Mouse (Mus musculus) C2C12 (cell line): ENCODE measurements around the gene Pdss2. TPM values are rescaled to one million over a fixed set of nuclear protein-coding genes. Genes with fewer than 3 reads are reported as not detected.

Experiments used
- H3K27me3 ChIP-seq: one replicate; pipeline ENCODE4 v1.6.1; 2011; ENCODE audit not compliant: control insufficient read depth, insufficient read depth, insufficient read length
- H3K36me3 ChIP-seq: one replicate; pipeline ENCODE4 v1.6.1; 2011; ENCODE audit not compliant: control insufficient read depth, insufficient read depth
- H3K4me3 ChIP-seq: one replicate; pipeline ENCODE4 v1.5.1; 2011; ENCODE audit warnings: mild to moderate bottlenecking, control low read depth; ENCODE audit not compliant: poor library complexity, insufficient read depth, severe bottlenecking
- H3K79me2 ChIP-seq: one replicate; pipeline ENCODE4 v1.6.1; 2011; ENCODE audit not compliant: control insufficient read depth, insufficient read depth
- H3K79me3 ChIP-seq: one replicate; pipeline ENCODE4 v1.6.1; 2011; ENCODE audit warnings: low read depth, control low read depth
- H3ac ChIP-seq: one replicate; pipeline ENCODE3; 2011; ENCODE audit warnings: low read depth; ENCODE audit not compliant: control insufficient read depth, insufficient read length
- CEBPB ChIP-seq: IDR thresholded peaks from one replicate; pipeline ENCODE4 v1.6.1; 2011; ENCODE audit warnings: low read depth, mild to moderate bottlenecking, control low read depth, moderate library complexity
- CTCF ChIP-seq: IDR thresholded peaks from one replicate; pipeline ENCODE4 v1.5.1; 2011; ENCODE audit not compliant: control insufficient read depth, insufficient read depth, insufficient read length
- FOSL1 ChIP-seq: IDR thresholded peaks from one replicate; pipeline ENCODE4 v1.8.0; 2011; ENCODE audit warnings: mild to moderate bottlenecking, low read length; ENCODE audit not compliant: poor library complexity, insufficient read depth, severe bottlenecking
- MAX ChIP-seq: IDR thresholded peaks from one replicate; pipeline ENCODE4 v1.6.1; 2011; ENCODE audit warnings: mild to moderate bottlenecking, control low read depth
- MYOD1 ChIP-seq: IDR thresholded peaks from one replicate; pipeline ENCODE4 v1.6.1; 2011; ENCODE audit warnings: low read depth; ENCODE audit not compliant: control insufficient read depth, insufficient read length
- MYOG ChIP-seq: IDR thresholded peaks from one replicate; pipeline ENCODE4 v1.6.1; 2011; ENCODE audit not compliant: control insufficient read depth, insufficient read length; ENCODE audit errors: extremely low read depth
- USF1 ChIP-seq: IDR thresholded peaks from one replicate; pipeline ENCODE4 v1.6.1; 2011; ENCODE audit warnings: low read depth, mild to moderate bottlenecking, control low read depth, moderate library complexity
- polyA plus RNA-seq: library from polyadenylated mRNA; unstranded; fragments of >200 nt; fragmentation: generic; extraction: Trizol; gene quantifications from one replicate; pipeline ENCODE4 v1.2.1, GENCODE M21; 2012; ENCODE audit warnings: missing spikeins

Gene Pdss2
- polyA plus RNA-seq, 1 experiment = 7.5 TPM

DNA sequence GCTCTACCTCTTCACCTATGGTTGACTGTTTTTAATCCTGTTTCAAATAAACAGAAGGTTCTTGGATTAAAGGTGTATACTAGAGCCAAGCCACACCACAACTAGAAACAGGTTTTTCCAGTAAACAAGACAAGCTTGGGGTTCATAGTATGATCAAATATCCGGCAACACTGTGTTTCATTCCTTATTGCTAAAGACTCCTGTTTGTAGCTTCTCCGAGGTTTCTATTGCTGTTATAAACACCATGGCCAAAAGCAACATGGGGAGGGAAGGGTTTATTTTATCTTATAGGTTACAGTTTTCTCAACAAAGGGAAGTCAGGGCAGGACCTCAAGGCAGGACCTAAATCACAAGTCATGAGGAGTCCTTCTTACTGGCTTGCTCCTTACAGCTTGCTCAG, 8.0 kb downstream of the Pdss2 start:
- H3K27me3 ChIP-seq = no peaks in the 10 kb centered on the region
- H3K79me2 ChIP-seq = peaks cover 50% of the 10 kb centered on the region
- H3K4me3 ChIP-seq = no peak overlapping the region
- no peaks in the 10 kb centered on the region for H3K36me3 ChIP-seq
- no peak for TF ChIP-seq MYOG
- TF ChIP-seq CTCF = no peak
- TF ChIP-seq MYOD1 = no peak
- TF ChIP-seq MAX = no peak
- TF ChIP-seq CEBPB = no peak
- TF ChIP-seq FOSL1 = no peak
- TF ChIP-seq USF1 = no peak
- H3K79me3 ChIP-seq = peaks cover 9% of the 10 kb centered on the region
- no peak overlapping the region for H3ac ChIP-seq

DNA sequence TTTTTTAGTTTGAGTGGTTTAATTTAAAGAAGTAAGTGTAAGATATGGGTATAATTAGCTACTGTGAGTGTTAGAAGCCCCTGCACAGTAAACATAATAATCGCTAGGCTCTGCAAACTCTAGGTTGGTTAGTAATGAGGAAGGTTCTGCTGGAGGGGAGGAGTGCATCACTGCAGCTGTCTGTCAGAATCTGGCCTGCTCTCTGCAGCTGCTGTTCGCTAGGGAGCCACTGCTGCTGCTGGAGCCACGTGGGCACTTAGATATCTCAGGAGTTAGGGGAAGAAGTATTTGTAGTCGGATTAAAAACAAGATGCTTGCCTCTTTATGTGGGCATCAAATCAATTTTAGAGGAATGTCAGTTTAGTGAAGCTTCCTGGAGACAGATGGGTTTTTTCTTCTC, 13.2 kb downstream of the Pdss2 start:
- peaks cover 7% of the 10 kb centered on the region for H3K79me3 ChIP-seq
- no peaks in the 10 kb centered on the region for H3K27me3 ChIP-seq
- TF ChIP-seq MAX (no peak), MYOG (no peak), FOSL1 (no peak), CTCF (no peak), CEBPB (no peak), USF1 (no peak), MYOD1 (no peak)
- no peak overlapping the region for H3K4me3 ChIP-seq
- peaks cover 33% of the 10 kb centered on the region for H3K79me2 ChIP-seq
- no peak overlapping the region for H3ac ChIP-seq
- H3K36me3 ChIP-seq = no peaks in the 10 kb centered on the region

DNA sequence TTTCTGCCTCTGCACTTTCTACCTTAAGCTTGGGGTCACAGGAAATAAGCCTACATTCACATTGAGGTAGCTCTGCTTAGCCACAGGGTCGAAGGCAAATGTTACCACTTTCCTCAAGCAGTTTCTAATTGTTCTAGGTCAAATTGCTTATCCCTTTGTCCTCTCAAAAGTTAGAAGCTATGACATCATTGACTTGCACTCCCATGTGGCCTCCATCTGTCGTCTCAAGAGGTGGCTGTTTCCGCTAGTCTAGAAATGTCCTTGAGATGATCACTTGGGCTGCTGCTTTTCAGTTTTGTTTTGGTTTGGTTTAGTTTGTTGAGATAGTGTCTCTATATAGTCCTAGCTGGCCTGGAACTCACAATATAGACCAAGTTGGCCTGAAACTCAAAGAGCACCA, 13.7 kb downstream of the Pdss2 start:
- Histone ChIP-seq H3ac (no peak overlapping the region), H3K79me2 (peaks cover 33% of the 10 kb centered on the region), H3K4me3 (no peak overlapping the region), H3K79me3 (peaks cover 4% of the 10 kb centered on the region), H3K27me3 (no peaks in the 10 kb centered on the region), H3K36me3 (no peaks in the 10 kb centered on the region)
- TF ChIP-seq CTCF = no peak

DNA sequence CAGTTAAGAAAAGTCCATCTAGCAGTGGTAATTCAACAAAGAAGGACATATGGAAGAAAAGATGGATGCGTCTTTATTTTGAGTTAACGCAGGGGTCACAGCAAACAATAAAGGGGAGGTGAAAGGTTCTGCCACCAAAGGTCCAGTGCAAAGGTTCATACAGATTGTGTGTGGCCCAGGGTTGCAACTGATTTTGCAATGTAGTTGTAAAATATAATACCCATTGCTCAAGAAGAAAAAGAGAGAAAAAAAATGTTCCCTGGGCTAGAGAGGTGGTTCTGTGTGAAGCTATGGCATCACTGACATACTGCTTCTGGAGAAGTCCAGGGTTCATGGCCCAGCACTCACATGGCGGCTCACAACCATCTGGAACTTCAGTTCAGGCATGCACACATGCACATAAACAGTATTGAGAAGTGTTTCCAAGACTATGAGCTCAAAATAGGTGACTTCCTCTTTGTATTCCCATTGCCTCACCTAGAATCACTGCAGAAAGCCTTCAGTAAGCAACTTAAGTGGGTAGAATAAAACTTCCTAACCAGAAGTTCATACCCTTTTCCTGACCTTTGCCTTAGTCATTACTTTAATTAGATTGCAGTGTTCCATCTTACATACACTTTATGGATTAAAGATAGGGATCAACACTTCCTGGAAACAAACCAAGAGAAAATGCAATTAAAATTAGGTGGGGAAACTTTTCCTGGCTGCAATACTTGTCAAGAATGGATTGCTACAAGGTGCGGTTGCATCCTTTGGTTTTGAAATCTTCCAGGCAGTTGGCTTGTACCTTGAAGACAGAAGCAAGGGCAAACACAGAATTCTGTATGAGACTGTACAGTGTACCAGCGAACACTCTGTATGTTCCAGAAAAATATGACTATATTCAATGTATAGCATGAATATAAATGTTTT, 14.7 kb downstream of the Pdss2 start:
- TF ChIP-seq MYOG (no peak), MAX (no peak), FOSL1 (no peak), MYOD1 (no peak), CTCF (no peak), USF1 (no peak), CEBPB (no peak)
- H3K79me3 ChIP-seq = peaks cover 2% of the 10 kb centered on the region
- H3K36me3 ChIP-seq = no peaks in the 10 kb centered on the region
- H3K79me2 ChIP-seq = peaks cover 30% of the 10 kb centered on the region
- H3K27me3 ChIP-seq = no peaks in the 10 kb centered on the region
- no peak overlapping the region for H3K4me3 ChIP-seq
- H3ac ChIP-seq = no peak overlapping the region

DNA sequence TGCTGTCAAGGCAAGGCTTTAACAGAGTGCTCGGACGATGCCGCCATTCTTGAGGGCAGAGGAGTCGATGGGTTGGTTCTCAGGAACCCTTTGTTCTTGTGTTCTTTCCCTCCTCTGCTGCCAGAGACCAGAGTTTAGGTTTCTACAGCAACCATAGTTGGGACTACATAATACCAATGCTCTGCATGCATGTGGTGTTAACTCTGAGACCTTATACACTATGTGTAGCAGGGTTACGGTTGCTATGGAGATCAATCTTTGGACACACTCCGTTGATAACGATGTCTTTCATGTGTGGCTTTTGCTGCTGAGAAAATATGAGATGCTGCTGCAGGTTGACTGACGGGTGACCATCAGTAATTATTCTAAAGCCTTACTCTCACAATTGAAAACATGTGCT, 20.9 kb downstream of the Pdss2 start:
- H3K79me2 ChIP-seq = peaks cover 4% of the 10 kb centered on the region
- H3K4me3 ChIP-seq = no peak overlapping the region
- TF ChIP-seq FOSL1 = no peak
- no peak for TF ChIP-seq MYOD1
- TF ChIP-seq MYOG = no peak
- no peak for TF ChIP-seq CEBPB
- no peak for TF ChIP-seq CTCF
- no peak for TF ChIP-seq MAX
- no peak for TF ChIP-seq USF1
- H3K79me3 ChIP-seq = no peaks in the 10 kb centered on the region
- H3K27me3 ChIP-seq = no peaks in the 10 kb centered on the region
- H3K36me3 ChIP-seq = no peaks in the 10 kb centered on the region
- H3ac ChIP-seq = no peak overlapping the region

DNA sequence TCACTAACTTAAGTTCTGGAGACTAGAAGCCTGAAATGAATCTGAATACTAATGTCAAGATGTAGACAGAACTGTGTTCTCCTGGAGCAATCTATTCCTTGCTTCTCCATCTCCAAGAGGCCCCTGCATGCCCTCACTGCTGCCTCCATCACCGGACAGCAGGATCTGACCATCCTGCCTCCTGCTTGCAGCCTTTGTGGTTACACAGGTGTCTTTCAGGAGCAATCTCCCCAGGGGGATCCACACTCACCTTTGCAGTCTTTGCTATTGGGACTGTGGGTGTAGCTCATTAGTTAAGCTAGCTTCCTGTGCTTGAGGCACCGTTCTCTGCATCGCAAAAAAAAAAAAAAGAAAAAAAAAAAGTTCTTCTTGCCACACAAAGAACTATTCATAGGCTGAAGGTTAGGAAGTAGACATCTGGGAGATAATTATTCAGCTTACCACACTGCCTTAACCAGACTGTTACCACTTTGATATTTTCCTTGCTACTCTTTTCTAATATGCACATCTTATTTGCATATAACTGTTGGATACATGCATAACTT, 23.0 kb downstream of the Pdss2 start:
- H3K79me2 ChIP-seq = peaks cover 4% of the 10 kb centered on the region
- TF ChIP-seq MYOG = no peak
- TF ChIP-seq MYOD1 = no peak
- no peak for TF ChIP-seq USF1
- TF ChIP-seq MAX = no peak
- no peak for TF ChIP-seq FOSL1
- no peak for TF ChIP-seq CTCF
- TF ChIP-seq CEBPB = no peak
- H3K4me3 ChIP-seq = no peak overlapping the region
- H3K27me3 ChIP-seq = no peaks in the 10 kb centered on the region
- H3K36me3 ChIP-seq = no peaks in the 10 kb centered on the region
- no peak overlapping the region for H3ac ChIP-seq
- no peaks in the 10 kb centered on the region for H3K79me3 ChIP-seq
